Mouse (Mus musculus): ENCODE measurements around the gene Efcab3.
A peak's percentile ranks its signal among the peaks of the same experiment; 100 is the strongest.
"Not testable (repeated sequence)": the region's sequence is repeated elsewhere in the genome, so short reads cannot be mapped to it uniquely, and the experiment has no call there.

The Efcab3 gene

DNA sequence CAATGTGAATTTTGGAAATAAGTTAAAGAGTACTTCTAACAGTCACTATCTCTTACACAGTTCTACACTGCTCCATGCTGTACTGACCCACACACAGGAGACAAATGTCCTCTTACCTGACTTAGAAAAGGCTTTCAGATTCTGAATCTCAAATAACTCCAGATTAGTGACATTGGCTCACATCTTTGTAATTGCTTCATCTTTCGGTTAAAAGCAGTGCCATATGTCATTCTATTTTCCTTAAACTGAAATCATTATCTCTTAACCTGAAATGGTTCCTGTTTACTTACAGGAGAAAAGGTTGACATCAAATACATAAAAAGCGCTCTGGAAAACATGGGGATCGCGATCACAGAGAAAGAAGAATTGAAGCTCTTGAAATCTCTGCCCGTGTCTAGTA, at the start of gene Efcab3:
Efcab3 (plus strand) TSS at position 301 of the 400 bp plus-strand sequence.
- no peak for DNase-seq

DNA sequence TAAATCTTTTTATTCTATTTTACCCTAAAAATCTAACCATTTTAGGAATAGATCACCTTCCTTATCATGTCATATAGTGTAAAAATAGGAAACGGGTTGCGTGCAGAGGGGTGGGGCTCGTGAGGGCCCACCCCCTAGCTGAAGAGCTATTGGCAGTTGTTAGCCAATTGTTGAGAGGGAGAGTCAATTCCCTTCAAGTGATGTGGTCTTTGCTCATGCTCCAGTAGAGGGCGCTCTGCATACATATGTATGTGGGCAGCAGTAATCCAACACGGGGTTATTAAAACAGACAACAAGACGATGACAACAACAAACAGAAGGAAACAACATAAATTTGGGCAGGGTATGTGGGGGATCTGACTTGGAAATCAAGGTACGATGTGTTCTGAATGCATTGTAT, 42.3 kb upstream of the Efcab3 start:
- DNase-seq: no peak

DNA sequence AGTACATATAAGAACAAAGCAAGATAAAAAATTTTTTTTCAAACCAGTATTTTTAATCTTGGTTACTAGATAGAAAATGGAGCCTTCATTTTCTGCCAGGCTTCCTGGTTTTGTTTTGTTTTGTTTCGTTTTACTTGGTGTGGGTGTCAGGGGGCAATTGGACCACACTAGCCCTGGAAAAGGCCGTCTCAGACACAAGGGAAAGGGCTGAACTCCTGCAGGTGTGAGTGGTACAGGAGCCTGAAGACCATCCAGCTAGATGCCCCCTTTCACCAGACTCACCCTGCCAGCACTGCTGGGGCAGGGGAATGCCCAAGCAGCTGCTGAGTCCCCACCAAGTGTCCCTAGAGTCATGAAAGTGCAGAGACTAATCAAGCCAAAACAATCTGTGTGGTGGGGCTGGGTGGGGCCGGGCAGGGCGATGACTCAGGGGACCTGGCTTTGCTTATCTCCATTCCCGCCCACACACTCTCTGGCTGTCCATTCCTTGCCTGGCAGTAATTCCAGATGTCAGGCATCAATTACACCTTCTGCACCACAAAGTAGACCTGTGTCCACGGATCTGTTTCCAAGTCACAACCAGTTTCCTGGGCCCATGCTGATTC, 34.5 kb upstream of the Efcab3 start:
- no peak for DNase-seq

DNA sequence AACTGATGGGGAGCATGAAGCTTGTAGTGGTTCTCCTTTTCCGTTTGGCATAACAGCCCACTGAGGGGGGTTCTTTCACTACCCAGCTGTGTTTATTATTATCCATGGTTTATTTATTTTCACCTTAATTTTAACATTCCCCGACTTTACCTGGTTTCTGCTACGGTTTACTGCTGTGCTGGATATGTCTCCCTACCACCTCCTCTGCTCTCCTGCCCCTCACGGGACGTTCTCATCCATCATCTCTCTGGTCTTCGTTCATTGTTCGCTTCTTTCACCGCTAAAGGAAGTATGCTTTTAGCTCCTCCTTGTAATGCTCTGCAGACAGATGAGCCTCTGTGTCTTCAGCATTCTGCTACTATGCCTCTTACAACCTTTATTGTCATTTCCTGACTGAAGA, 33.9 kb upstream of the Efcab3 start:
- no peak for DNase-seq

DNA sequence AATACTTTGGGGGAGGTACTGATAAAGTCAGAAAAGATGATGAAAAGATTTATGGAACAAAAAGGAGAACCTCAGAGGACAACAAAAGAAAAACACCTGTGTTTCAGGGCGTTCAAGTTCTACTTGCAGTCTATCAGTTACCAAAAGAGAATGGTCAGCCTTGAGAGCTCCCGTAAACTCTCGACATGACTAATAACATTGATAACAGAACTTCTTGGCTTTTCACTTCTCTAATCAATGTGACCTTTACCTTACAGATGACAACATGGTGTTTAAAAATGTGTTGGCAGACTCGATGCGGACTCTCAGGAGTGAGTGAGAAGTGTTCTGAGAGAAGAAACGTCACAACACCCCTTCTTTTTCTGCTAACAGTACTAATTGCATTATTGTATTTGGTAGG, 33.2 kb upstream of the Efcab3 start:
- no peak for DNase-seq

DNA sequence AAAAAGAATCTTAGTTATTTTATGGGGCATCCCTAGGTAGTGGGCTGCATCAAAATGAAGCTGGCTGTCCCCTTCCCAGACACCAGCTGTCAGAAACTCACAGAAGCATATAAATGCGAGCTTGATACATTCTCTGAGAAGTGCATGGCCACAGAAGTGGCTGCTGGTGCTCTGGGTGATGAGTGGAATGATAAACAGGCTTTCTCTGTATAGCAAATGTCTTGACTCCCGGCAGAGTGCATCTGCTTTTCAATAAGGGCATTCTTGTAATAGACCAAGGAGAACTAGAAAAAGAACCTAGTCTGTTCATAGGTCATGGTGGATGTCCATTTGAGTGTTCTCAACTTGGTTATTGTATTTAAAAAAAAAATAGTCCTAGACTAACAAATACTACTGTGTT, 32.3 kb upstream of the Efcab3 start:
- no peak for DNase-seq

DNA sequence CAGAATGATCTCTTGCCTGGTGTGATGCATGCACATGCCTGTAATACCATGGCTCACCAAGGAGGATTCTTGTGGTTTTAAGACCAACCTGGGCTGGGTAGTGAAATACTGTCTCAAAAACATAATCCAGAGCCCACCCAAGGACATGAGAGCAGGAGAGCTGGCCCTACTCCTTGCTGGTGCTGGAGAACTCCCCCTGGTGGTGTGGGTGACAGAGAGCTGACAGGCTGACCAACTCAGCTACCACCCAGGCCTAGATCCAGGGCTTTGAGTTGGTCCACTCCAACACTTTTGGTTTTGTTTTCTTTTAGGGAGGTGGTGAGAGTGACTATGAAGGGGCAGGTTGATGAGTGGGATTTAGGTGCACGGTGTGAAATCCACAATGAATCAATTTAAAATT, 28.3 kb upstream of the Efcab3 start:
- DNase-seq: no peak

DNA sequence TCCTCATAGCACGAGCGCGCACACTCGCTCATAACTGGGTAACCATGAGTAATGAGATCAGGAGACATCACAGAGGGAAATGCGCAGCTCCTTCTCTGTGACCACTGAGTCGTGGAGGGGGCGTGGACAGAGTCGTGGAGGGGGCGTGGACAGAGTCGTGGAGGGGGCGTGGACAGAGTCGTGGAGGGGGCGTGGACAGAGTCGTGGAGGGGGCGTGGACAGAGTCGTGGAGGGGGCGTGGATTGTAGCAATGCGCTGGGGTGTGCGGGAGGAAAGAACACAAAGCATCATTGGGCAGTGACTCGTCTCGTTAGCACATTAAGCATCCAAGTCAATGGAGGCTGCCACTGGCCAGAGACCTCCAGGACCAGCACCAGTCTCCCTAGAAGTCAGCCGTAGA, 49.1 kb downstream of the Efcab3 start:
- DNase-seq: not testable (repeated sequence)

DNA sequence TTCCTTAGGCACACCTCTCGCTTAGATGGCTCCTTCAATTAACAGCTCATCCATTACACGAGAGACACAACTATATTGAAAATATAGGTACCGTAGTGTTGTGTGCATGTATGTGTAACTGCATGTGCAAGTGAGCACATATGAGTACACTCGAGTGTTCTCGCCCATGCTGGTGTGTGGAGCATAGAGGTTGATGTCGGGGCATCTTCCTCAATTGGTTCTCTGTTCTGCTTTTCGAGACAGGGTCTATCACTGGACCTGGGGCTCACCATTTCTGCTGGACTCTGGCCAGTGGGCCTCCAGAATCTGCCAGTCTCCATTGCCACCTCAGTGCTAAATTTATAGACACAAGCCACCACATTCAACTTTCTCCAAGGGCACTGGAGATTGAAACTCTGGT, 54.4 kb downstream of the Efcab3 start:
- DNase-seq: no peak

DNA sequence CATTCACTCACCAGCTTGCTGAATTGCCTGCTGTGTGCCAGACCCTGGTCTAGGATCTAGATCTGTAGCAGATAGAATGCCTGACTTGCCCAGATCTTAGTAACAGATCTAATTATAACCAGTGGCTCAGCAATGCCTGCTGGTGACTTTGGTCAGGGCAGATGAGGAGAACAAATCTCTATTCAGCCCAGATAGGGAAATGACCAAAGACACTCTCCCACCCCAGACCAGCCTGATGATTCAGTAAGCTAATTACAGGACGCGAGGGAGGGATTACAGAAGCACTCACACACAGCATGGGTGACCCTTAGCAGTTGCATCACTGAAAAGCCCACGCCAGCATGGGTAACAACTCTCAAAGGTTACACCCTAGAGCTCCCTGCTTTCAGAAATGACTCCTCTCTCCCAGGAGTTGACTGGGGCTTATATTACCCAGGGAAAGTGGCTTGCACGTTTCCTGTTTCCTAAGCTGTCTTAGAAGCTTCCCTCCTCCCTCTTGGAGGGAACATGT, 57.2 kb downstream of the Efcab3 start:
- DNase-seq: no peak

DNA sequence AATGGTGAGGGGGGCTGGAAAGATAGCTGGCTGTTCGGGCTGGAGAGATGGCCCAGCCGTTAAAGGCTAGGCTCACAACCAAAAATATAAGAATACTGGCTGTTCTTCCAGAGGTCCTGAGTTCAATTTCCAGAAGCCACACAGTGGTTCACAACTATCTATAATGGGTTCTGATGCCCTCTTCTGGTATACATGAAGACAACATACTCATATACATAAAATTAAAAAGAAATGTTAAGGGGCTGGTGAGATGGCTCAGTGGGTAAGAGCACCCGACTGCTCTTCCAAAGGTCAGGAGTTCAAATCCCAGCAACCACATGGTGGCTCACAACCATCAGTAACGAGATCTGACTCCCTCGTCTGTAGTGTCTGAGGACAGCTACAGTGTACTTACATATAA, 58.4 kb downstream of the Efcab3 start:
- DNase-seq: not testable (repeated sequence)

DNA sequence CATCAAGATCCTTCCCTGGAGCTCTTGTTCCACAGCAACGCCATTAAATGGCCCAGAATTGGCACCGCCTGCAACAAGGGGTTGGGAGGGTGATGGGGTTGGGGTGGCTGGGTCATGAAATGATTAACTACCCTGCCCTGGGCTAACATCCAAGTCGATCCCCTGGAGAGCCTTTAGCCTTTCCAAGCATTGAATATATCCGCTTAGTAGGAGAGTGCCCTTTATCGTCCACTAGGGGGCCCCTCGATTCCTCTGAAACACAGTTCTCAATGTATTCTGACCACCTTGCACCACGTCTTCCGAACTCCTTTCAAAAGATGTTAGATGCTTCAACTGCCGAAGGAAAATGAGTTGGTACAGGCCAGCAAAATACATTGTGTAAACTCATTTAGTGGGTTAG, 60.6 kb downstream of the Efcab3 start:
- peak; percentile 23 for DNase-seq

DNA sequence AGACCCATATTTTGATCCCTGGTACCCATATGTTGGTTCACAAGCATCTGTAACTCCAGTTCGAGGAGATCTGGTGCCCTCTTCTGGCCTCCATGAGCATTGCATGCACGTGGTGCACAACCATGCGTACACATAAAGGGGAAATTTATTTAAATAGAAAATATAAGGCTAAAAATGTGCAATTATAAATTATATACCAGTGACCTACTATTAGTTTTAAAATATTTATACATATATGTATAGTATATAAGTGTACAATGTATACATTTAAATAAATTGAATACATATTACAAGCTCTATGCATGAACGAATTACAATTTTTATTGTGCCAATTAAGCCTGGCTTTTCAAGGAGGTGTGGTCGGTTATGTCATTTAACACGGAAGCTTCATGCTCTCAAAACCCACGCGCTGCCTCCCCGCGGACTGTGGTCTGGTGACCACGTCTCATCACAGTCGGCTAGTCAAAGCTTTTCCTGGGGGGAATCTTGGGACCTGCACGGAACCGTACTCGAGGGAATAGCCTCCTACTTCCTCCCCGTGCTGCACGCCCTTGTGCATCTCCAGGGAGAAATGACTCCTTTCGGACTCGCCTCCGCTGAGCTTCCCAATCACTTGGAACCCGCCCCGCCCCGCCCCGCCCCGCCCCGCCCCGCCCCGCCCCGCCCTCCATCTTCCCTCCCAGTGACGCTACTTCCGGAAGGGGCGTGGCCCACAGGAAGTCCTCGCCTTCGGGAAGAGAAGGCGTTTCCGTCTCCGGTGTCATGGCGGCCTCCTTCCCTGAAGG, 62.5 kb downstream of the Efcab3 start, which contains the start of gene Mettl2:
Mettl2 (plus strand) TSS at position 691 of the 785 bp plus-strand sequence.
- DNase-seq: peak; percentile 83

DNA sequence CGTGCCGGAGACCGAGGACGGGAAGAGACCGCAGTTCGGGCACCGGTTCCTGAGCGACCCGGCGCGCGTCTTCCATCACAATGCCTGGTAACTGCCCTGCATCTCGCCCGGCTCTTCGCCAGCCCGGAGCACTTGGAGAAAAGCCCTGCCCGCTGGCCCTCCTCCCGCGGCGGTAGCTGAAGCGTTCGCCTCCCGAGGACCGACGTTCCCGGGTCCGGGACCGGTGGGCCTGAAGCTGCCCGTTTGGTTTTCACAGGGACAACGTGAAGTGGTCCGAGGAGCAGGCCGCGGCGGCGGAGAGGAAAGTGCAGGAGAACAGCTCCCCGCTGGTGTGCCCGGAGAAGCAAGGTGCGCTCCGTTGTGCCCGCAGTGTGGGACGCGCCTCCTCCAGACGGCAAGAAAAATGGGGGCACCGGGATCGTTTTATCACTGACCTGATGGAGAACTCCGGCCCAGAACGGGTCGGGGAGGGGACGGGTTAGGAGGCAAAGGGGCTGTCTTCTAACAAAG, 63.2 kb downstream of the Efcab3 start:
- DNase-seq: no peak

DNA sequence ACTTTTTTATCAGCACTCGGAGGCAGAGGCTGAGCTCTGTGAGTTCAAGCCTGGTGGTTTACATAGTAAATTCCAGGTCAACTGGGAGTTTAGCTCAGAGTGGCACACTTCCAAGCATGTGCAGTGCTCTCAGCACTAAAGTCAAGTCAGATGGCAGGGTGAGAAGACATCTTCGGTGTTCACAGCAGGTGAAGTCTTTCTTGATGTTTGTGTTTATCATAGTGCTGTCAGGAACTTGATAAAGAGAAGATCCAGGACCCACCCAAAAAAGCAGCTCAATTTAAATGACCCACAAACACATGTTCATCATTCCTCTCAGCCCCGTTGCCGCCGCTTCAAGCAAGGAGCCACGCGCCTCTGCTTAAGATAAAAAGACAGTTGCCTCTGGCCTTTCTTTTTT, 72.3 kb downstream of the Efcab3 start:
- DNase-seq: no peak

DNA sequence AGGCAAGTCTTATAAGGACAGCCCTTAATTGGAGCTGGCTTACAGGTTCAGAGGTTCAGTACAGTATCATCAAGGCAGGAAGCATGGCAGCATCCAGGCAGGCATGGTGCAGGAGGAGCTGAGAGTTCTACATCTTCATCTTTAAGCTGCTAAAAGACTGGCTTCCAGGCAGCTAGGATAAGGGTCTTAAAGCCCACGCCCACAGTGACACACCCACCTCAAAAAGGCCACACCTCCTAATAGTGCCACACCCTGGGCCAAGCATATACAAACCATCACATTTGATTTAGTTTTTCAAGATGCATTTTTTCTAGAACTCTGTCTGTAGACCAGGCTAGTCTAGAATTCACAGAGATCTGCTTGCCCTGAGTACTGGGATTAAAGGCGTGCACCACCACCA, 73.9 kb downstream of the Efcab3 start:
- DNase-seq: not testable (repeated sequence)

DNA sequence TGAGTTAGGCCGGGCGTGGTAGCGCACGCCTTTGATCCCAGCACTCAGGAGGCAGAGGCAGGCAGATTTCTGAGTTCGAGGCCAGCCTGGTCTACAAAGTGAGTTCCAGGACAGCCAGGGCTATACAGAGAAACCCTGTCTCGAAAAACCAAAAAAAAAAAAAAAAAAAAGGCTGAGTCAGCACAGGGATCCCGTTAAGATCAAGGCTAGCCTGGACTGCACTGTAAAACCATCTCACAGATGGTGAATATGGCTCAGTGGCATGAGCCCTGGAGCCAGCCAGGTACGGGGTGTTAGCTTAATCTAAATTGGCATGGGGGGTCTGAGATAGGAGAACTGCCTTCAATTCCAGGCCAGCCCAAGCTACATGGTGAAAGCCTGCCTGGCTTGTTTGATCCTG, 77.1 kb downstream of the Efcab3 start:
- DNase-seq: not testable (repeated sequence)

DNA sequence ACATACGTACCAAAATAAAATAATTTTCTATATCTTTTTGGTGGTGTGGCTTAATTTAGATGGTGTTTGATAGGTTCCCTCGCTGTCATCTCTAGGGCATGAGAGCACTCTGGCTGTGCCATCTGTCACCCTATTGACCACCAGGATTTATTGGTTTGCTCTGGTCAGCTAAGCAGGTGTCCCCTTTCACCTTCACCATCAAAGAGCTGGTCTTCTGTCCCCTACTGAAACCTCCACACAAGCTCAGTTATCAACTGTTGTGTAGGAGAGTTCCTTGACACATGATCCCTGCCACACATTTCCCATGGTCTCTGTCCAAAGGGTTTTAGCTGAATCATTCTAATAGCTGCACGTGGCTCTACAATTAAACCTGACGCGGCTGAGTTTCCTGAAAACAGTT, 77.7 kb downstream of the Efcab3 start:
- DNase-seq: no peak

DNA sequence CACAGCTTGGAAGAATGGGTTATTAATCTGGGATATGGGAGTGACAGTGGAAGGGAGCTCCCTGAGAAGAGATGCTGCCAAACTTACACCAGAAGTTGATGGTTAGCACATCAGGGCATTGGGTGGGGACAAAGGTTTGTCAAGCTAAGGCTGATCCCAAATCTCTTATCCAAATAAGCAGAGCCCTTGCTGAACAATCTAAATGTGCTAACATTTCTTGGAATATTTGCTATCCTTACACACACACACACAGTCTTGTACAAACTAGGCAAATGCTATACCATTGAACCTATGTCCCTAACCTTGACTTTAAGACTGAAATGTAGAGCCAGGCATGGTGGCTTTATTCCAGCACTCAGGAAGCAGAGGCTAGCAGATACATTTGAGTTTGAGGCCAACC, 80.2 kb downstream of the Efcab3 start:
- no peak for DNase-seq

DNA sequence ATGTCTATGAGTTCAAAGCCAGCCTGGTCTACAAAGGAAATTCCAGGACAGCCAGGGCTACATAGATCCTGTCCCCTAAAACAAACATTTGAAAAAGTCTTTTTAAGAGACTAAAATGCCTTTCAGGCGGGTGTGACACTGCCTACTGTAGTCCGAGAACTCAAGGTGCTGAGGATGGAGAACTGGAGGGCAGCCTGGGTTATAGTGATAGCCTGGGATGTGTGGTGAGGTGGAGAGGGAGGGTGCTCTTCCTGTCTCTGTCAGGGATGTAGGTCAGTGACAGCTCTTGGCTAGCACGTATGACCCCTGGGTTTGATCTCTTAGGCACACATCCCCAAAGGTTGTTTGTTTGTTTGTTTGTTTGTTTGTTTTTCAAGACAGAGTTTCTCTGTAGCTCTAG, 80.7 kb downstream of the Efcab3 start:
- DNase-seq: no peak

DNA sequence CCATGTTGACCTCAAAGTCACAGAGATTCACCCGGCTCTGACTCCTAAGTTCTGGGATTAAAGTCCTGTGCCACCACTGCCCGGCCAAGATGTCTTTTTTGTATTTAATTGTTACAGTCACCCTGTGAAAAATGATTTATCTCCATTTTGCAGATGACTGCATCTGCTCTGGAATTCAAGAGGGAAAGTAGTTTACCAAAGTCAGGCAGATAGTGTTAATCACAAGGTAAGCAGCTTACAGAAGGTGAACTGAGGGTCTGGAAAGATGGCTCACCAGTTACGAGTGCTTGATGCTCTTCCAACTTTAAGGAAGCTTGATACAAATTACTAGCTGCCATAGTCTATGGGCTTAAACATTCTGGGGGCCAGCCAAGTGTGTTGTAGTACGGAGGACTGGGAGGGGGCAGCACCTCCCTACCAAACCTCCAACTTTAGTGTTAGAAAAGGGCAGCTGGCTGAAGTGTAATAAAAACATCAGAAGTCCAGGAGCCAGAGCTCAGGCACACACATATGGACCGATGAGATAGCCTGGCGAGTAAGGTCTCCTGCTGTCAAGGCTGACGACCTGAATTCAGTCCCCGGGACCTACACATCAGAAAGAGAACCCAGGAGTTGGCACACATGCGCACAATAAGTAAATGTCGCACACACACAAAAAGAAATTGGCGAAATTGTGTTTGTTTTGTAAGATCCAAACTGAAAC, 81.3 kb downstream of the Efcab3 start:
- no peak for DNase-seq

DNA sequence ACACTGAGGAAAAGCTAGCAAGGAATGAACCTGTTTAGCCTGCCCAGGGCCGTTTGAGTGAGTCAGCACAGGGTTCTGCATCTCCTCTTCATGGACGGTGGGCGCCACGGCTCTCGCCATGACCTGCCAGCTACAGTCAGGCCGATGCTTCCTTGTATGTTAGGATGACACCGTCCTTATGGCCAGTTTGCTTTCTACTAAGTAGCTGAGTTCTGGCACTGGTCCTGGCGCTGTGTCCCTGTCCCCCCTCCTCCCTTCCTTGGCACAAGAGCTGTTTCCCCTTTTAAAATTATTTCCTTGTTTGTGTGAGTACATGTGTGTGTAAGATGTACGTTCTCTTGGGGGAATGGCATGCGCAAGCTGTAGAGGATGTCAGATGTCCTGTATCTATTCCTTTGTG, 81.8 kb downstream of the Efcab3 start:
- DNase-seq: no peak

DNA sequence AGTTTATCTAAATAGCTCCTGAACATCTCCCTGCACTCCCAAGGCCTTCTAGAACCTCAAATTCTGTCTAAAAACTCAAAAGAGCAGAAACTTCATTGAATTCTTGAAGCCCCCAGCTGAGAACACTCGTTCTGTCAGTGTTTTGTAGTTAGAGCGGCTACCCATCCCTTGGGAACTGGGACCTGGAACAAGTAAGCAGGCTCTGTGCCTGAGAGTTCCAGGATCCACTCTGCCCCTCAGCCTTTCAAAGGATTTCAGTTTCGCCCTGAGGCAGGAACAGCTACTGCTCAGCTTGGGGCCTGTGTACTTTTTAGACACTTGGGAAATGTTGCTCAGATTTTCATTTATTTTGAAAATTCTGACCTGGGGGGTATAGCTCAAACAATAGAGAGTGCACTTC, 83.2 kb downstream of the Efcab3 start, which contains the start of gene Gm10842:
Gm10842 (plus strand) TSS at position 301 of the 400 bp plus-strand sequence.
- no peak for DNase-seq

DNA sequence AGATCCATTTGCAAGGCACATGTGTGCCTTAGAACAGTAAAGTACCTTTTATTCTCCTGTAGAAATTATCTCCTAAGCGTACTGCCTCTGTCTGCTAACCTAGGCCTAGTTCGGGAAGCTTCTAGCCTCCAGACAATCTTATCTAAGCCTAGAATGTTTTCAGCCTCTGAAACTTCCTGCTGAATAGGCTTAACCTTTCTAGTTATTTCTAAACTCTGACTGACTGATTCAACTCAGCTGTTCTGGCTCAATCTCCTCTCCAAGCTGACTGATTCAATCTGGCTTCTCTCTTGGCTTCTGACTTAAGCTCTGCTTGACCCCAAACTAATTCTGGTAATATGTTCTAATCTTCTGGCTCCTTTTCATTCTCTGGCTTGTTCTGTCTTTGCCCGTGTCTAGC, 86.0 kb downstream of the Efcab3 start:
- DNase-seq: no peak

Measured in right cerebral cortex, postnatal 4 days (tissue).